Mouse (Mus musculus) spleen, postnatal 10 days (tissue): ENCODE measurements at regions not wholly inside any gene's neighbourhood (a gene's known extent, or its start where the extent isn't known, plus 50 kb on each side); places are given as distances from the start of the nearest gene placed in this dataset.
A peak's percentile ranks its signal among the peaks of the same experiment; 100 is the strongest.

Experiments
- DNase-seq, 2 experiments: peaks; one replicate each; pipeline ENCODE4 v3.0.0; 2021 to 2022; ENCODE audit warnings: low spot score in 2 of 2

- DNase-seq = no peak
Measured at GRCm38 (mm10) chr8:8484546-8484945, 176.5 kb downstream of the Efnb2 start.

DNA sequence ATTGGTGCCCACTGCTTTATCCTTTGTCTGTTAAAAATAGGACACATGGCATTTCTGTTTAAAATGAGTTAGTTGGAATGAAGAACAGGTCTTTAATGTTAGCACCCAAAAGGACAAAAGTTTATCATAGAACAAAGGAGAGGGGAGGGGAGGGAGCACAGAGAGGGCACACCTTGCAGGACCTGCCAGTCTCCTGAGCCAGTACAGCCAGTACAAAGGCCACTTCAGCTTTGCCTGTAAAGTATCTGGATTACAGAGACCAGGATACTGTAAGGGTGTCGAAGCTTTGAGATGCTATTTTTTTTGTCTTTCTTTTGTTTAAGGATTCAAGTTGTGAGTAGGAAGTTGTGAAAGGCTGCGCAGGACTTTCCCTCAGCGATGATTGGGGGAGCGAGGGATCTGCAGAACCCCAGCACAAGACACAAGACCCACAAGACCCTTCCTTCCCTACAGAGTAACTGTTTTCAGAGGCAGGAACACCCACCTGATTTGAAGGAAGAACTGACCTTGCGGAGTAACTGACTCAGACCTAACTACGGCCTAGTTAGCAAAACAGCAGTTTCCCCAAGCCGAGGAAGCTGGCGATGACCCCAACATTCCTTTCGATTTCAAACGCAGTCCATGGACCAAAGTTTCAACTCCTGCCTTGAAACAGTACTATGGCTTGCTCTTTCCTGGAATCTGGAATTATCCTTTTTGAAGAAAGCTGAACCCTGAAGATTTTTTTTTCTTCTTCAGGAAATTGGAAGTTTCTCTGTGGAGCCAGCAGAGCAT, 178.1 kb downstream of the Efnb2 start:
- DNase-seq = no peak

- no peak for DNase-seq
Measured at GRCm38 (mm10) chr8:8477456-8477855, 183.6 kb downstream of the Efnb2 start.

DNA sequence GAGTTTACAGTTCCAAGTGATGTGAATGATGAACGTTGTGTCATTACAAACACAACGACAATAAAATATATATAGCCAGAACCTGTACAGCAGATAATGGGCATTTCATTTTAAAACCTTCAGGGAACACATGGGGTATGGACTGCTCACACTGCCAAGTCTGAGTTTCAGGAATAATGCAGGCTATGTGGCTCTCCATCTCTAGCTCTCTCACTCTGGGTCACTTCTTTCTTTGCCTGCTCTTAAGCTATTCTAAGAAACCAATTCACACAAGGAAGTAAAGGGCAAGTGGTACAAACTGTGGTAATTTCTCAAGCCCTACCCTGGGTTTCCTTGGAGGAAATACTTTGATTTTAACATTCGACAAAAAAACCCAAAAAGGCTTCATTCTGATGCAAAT, 192.5 kb downstream of the Efnb2 start:
- no peak for DNase-seq

DNA sequence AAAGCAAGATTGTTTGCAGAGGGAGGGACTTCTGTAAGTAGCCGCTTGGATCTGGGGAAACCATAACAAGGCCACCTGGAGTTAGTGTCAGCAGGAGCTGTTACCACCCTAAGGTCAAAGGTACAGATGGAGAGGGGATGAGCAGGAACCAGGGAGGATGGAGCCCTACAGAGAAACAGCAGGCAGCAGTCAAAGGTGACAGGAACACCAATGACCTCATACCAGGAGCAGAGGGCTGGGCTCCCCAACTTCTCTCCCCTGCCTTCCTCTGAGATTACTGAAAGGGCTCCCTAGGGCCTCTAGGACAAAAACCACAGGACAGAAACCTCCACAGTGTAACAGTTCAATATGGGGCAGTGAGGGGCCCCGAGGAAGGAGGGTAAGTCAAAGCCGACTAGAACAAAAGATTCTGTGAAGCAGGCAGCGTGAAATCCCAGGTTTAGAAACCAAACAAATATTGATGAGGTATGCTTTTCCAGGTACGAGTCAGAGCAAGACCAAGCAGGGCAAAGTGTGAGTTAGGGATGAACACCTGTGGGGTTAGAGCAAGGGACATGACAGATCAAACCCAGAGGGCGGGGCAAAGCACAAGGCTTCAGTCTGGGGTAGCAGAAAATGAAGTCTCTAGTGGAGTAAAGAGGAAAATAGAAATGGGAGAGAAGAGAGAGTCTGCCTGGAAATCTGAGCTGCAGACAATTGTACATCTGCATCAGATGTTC, 194.4 kb downstream of the Efnb2 start:
- no peak for DNase-seq

DNA sequence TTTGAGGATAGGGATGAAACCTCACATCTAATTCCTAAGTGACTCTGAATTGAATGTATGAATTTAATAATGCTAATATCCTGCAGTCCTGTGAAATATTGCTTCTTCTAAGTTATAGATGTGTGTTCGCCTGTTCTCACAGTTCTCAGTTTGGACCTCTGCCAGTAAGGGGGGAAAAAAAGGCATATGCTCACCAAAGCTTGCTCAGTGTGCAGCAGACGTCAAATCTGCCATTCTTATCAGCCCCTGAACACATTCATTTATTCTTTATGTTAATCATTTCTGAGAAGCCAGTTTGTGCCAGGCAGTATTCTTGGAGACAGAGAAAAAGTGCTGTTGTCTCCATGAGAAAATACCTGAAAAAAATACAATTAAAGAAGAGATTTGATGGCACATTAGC, 198.6 kb downstream of the Efnb2 start:
- DNase-seq = no peak

DNA sequence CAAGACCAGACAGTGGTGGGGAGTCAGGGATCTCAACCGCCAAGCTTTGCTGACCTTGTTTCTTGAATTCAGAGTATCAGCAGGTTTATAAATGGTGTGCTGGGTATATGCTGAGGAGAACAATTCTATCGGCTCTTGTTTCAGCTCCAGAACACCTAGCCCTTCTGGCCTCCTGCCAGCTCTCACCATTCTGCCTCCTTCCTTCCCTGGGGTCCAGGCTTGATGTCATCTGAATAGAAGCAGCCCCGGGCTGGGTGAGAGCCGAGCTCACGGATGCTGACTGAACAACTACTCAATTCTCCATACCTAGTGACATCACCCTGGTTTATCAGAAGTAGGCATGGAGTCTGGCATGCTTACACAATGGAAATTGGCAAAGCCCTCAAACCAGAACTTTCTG, 203.5 kb downstream of the Efnb2 start:
- DNase-seq = no peak

DNA sequence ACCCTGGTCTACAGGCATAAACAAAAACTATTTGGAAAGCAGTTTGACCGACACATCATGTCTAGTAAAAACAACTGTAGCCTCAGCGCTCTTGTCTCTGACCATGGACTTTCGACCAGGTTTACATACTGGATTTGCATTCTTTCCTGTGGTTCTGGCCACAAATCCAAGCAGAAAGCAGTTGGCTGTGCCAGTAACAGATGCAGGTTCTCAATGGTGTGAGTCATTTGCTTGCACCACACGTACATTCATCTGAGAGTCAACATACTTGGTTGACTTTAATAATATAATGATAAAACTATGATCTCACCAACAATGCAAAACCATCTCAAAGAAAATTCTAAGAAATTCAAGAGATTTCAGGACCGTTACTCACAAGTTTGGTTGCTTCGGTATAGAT, 207.1 kb downstream of the Efnb2 start:
- no peak for DNase-seq

DNA sequence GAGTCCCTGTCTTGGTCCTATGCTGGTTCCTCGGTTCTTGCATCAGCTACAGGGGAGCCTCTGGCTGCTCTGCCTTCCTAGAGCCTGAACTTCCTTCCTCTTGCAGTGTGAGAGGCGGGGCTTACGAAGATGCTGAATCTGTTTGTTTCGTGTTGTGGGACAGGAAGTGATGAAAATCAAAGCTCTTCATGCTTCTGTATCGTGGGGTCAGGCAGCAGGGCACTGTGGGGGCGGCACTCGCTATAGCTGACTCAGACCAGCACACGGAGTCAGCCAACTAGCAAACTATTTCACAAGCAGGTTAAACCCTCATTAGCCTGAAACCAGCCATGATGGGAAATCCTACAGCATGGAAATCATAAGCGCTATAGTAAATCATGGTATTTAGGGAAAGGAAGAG, 208.8 kb downstream of the Efnb2 start:
- DNase-seq = peak in 1 of 2 experiments; percentile 18

DNA sequence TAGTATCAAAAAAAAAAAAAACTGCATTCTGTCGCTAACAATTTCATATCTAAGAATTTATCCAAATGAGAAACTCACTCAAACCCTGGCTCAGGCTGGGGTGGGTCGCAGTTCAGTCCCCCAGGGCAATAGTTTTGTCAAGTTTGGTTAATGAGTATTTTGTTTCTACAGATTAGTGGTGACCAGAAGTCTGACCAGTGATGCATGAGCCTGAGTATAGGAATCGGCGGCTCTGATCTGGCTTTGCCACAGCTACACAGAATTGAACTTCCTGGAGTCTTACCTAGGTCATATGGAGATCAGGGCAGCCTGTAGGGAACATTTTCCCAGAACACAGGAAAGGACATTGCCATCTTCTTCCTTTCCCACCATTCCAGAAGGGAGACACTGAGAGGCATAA, 212.1 kb downstream of the Efnb2 start:
- no peak for DNase-seq

DNA sequence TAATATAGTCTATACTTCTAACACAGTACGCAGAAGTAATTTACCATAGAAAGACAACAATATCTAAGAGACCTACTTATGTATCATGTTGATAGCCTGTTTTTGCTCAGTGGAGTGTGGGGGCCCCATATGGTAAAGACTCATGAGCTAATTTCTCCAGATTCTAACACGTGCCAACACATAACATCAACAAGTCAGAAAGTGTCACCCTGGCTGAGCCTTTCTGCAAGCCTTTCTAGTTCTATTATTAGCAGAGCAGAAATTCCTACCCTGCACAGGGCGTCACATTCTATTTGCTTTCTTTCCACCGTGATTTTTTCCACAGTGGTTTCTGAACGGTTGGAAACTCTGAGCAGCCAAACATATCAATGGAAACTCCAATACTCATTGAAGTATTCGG, 219.5 kb downstream of the Efnb2 start:
- DNase-seq = no peak

- no peak for DNase-seq
Measured at GRCm38 (mm10) chr8:8440903-8441302, 220.1 kb downstream of the Efnb2 start.

GRCm38 (mm10) chr8:8426201-8426600, 234.8 kb downstream of the Efnb2 start:
- DNase-seq = no peak

- no peak for DNase-seq
Measured at GRCm38 (mm10) chr8:8423443-8423842, 237.6 kb downstream of the Efnb2 start.

- DNase-seq = no peak
Measured at GRCm38 (mm10) chr8:8421713-8422112, 239.3 kb downstream of the Efnb2 start.

DNA sequence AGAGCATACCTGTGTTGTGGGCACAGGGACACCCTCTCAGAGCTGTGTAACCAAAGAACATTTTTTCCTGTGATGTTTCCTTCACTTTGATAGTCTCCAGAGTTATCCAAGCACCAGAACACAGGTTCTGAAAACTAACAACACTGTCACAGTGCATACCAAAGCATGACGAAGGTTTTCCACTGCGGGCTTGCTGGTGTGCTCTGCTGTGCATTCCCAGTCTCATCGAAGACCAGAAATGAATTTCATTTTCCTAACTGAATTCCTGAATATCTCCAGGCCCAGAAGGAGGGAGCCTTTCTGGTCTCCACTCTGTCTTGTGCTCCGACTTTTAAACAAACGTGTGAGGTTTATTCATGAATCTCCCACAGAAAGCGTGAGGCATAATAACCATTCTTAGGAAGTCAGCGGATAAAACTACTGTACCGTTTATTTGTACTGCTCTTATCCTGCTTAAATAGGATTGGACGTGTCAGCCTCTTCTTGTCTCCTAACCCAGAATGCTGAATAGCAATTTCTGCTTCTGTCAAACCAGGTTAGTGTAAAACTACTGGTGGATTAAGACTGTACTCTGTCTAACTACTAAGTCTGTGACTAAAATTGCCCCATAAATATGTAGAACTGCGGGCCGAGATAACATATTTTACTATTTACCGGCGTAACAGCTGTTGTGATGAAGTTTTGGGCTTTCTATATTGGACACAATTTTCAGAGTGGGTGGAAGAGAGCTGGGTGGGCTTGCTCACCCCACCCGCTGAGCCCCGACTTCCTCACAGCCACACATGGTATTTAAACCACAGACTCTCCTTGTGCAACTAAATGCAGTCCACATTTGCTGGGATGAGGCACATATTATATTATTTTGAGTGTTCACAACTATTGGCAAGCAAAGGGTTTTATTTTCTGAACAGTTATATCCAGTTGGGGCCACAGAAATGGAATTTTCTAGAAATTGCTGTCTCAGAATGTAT, 241.4 kb downstream of the Efnb2 start:
- DNase-seq = no peak

- DNase-seq = no peak
Measured at GRCm38 (mm10) chr8:8418929-8419328, 242.1 kb downstream of the Efnb2 start.

DNA sequence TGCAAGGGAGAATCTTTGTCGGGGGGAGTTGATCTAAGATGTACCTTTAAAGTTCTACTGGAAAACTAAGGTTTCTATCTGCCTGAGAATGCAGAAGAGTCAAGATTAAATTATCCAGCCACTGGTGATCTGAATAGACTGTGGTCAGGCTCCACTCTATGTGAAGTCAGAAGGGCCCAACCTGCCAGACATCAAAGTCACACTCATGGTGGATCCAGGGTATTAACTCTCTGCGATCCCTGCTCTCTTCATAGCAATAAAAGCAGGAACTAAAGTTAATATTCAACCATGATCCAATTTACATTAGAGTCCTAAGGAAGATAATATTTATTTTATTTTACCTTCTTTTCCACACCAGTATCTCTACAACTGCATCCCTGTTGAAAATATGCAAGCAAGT, 242.5 kb downstream of the Efnb2 start:
- no peak for DNase-seq

DNA sequence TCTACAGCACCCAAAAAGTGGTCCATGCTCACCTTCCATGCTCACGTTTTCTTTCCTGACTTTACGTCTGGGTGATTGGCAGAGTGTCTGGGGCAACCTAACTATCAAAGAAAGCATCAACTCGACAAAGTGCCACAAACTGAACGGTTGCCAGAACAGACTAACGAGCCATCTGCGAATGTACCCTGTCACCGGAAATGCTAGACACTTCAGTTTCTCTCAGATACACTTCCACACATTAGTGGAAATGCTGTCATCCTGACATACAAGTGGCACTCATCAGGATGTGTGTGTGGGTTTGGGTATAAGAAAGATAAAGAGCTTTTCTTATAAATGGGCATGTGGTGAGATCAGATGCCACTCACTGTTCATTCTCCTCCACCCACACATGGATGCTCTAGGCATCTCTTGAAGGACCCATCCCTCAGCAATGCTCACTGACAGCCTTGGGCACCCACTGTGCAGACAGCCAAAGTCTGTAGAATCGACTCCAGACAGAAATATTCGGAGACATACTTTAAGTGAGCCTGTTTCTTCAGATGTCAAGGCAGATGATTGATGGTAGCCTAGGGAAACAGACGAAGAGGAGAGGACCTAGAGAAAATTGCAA, 244.8 kb downstream of the Efnb2 start:
- DNase-seq = no peak

- DNase-seq = no peak
Measured at GRCm38 (mm10) chr8:8407357-8407756, 253.7 kb downstream of the Efnb2 start.

DNA sequence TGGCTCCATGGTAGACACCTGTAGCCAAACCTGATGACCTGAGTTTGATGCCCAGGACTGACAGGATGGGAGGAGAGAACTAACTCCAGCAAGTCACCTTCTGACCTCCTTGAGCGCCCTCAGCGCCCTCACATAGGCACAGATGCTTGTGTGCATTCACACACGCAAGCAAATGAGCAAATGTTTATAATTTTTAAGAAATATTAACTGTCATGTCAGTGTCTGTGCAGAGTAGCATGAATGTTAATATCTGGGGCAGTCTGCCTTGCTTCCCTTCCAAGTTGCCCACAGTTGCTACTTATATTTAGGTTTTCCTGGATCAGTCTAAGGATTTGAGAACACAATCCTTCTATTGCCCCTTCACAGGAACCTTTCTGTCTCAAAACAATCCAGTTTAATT, 257.6 kb downstream of the Efnb2 start:
- DNase-seq = no peak

DNA sequence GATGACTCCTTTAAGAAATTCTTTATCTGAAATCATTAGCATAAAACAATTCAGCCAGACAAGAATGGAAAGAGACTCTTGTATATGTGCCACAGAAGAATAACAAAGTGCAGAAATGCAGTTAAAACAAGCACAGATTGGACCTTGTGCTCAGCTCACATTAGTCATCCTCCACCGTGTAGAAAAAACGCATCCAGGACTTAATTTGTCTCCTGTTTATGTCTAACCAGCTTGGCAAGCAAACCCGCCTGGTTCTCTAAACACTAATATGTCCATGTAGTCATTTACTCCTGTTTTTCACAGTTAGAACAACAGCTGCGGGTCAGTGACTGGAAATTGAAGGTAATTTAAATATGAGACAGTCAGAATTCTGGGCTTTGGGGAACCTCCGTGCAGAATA, 268.7 kb downstream of the Efnb2 start:
- no peak for DNase-seq
